Mouse (Mus musculus): ENCODE measurements around the gene Slc34a1. TPM values are rescaled to one million over a fixed set of nuclear protein-coding genes. Genes with fewer than 3 reads are reported as not detected.

The Slc34a1 gene
- total RNA-seq, 2 experiments from 2014 or later: not detected

Small RNA genes within 50 kb of the gene (microRNA-seq; reads per million reads assigned to microRNA genes)
- gene Mir6943: 2.5 to 3.2 reads per million in 2 experiments

Other genes with a start within 250 kb of the Slc34a1 start
- under 1 TPM; 0.18 to 0.45 TPM for gene Fgfr4, start 245.5 kb upstream of the Slc34a1 start, total RNA-seq (2021)
- 100 to 1,000 TPM; 143 to 145 TPM for gene Nsd1, start 188.4 kb upstream of the Slc34a1 start, total RNA-seq (2021)
- 100 to 1,000 TPM; 153 to 157 TPM for gene Prelid1, start 77.7 kb upstream of the Slc34a1 start, total RNA-seq (2021)
- gene Rab24, start 76.2 kb upstream of the Slc34a1 start, total RNA-seq (2021): 10 to 100 TPM; 74.3 to 77.8 TPM
- gene Mxd3, start 68.4 kb upstream of the Slc34a1 start, total RNA-seq (2021): 1 to 10 TPM; 1.5 to 3.4 TPM
- gene Lman2, start 35.4 kb upstream of the Slc34a1 start, total RNA-seq (2021): 10 to 100 TPM; 52.4 to 53.9 TPM
- 10 to 100 TPM; 58.6 to 63.4 TPM for gene Rgs14, start 28.5 kb upstream of the Slc34a1 start, total RNA-seq (2021)
- gene Pfn3, start 17.0 kb downstream of the Slc34a1 start, total RNA-seq (2021): not detected
- gene F12, start 28.6 kb downstream of the Slc34a1 start, total RNA-seq (2021): under 1 TPM; 0.32 to 0.69 TPM
- gene Grk6, start 46.9 kb downstream of the Slc34a1 start, total RNA-seq (2021): 10 to 100 TPM; 74.2 to 76.8 TPM
- gene Prr7, start 66.1 kb downstream of the Slc34a1 start, total RNA-seq (2021): 10 to 100 TPM; 89.9 to 92.7 TPM
- 100 to 1,000 TPM; 335 to 353 TPM for gene Dbn1, start 89.9 kb downstream of the Slc34a1 start, total RNA-seq (2021)
- 10 to 100 TPM; 69.4 to 78.9 TPM for gene Pdlim7, start 115.5 kb downstream of the Slc34a1 start, total RNA-seq (2021)
- gene Dok3, start 131.1 kb downstream of the Slc34a1 start, total RNA-seq (2021): 1 to 10 TPM; 6.7 to 7.9 TPM
- 10 to 100 TPM; 44.8 to 47.0 TPM for gene Ddx41, start 138.5 kb downstream of the Slc34a1 start, total RNA-seq (2021)
- 10 to 100 TPM; 64.8 to 67.7 TPM for gene Fam193b, start 172.9 kb downstream of the Slc34a1 start, total RNA-seq (2021)
- 100 to 1,000 TPM; 132 to 133 TPM for gene Tmed9, start 175.5 kb downstream of the Slc34a1 start, total RNA-seq (2021)
- gene B4galt7, start 201.7 kb downstream of the Slc34a1 start, total RNA-seq (2021): 10 to 100 TPM; 22.5 to 22.8 TPM
- gene Caml, start 224.8 kb downstream of the Slc34a1 start, total RNA-seq (2021): 10 to 100 TPM; 48.7 TPM
- gene Ddx46, start 236.8 kb downstream of the Slc34a1 start, total RNA-seq (2021): 10 to 100 TPM; 46.0 to 50.8 TPM